Mouse (Mus musculus): Measurements from ENCODE around the gene Lpgat1. TPM values are rescaled to one million over a fixed set of nuclear protein-coding genes. Genes with fewer than 3 reads are reported as not detected.

Lpgat1 gene
- polyA plus RNA-seq, 1 experiment from 2014 or later, result 29.9 TPM

DNA sequence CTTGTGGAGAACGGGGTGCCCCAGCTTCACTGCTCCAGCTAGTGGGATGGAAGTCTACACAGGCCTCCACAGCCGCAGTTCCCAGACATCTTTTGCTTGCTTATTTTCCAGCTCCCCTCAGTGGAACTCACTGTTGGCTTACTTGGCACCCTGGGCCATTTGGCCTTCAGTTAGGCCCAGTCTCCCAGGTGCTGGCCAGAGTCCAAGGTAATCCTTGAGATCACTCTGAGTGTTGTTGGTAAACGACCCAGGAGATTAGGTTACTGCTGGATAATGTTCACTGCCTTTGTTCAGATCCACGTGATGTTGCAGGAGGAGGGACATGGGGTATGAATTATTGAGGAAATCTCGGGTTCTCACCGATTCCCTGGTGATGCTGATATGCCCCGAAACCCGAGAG, 75.4 kb downstream of the Lpgat1 start:
- Histone ChIP-seq H3K4me3 (no peak overlapping the region), H3K27me3 (no peaks in the 10 kb centered on the region), H3K4me1 (replicated peaks) (no peaks in the 10 kb centered on the region), H3K9ac (no peak overlapping the region), H3K27ac (replicated peaks) (no peak overlapping the region), H3K36me3 (no peaks in the 10 kb centered on the region), H3K9me3 (0 out of 2 replicates have a peak, but pooled peaks cover 6% of the 10 kb centered on the region), H3K4me2 (no peak overlapping the region)
- WGBS, result 76% methylated on average over 8 of the region's 8 CpGs
- no peak for ATAC-seq (ENCODE audit: low read depth)

DNA sequence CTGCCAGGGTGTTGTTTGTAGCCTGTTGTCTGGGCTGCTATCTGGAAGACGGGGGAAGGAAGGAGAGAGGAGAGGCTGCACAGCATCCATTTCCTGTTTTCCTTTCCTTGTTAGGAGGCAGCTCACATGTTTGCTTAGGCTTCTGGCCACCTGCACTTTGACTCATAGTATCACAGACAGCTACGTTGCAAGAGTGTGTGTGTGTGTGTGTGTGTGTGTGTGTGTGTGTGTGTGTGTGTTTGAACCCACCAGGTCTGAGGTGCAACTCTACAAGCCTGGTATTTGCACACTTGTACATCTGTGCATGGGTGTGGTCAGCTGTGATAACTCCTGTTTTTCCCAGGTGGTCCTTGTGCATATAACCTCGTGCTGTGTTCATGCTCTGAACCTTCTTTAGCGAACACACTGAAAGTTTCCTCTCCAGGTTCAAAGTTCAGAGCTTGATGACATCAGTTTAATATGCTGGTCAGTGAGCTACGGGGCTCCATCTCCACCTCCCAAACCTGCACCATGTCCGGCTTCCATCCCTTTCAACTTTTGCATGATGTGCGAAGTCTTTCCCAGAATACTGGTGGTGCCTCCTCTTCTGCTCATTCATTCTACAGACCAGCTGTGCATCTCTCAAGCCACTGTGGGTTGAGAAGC, 76.4 kb downstream of the Lpgat1 start:
- Histone ChIP-seq H3K9ac (no peak overlapping the region), H3K9me3 (0 out of 2 replicates have a peak, but pooled peaks cover 5% of the 10 kb centered on the region), H3K4me3 (no peak overlapping the region), H3K27ac (replicated peaks) (no peak overlapping the region), H3K27me3 (no peaks in the 10 kb centered on the region), H3K4me2 (no peak overlapping the region), H3K36me3 (no peaks in the 10 kb centered on the region), H3K4me1 (replicated peaks) (no peaks in the 10 kb centered on the region)
- 84% methylated on average over 7 of the region's 7 CpGs for WGBS
- ATAC-seq (ENCODE audit: low read depth), result no peak

DNA sequence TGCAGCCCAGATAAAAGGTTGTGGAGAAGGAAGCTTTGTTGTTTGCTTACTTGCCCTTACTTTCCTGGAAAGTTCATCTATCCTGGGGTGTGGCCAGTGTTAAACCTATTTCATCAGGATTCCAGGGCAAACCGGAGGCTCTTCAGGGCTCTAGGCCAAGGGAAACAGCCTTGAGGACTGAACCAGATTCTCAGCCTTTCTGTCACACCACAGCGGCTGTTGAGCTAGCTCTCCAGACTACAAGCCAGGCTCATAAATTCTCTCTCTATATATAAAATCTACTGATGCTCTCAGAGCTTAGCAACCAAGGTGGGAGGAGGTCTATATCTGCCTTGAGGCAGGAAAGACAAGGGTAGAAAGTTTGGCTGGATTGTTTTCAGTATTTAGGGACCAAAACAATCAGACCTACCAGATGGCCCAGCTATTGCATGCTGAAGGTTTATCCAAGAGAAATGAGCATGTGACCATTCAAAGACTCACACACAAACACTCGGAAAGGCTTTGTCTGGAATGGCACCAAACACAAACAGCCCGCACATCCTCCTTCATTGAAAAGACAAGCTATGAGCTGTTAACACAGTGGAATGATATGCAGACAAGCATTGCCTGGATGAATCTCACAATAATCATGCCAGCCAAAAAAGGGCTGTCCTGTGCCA, 78.7 kb downstream of the Lpgat1 start:
- WGBS, result 85% methylated on average over 4 of the region's 4 CpGs
- Histone ChIP-seq H3K27ac (replicated peaks) (no peak overlapping the region), H3K4me3 (no peak overlapping the region), H3K27me3 (no peaks in the 10 kb centered on the region), H3K9me3 (no peaks in the 10 kb centered on the region), H3K4me2 (no peak overlapping the region), H3K36me3 (no peaks in the 10 kb centered on the region), H3K9ac (no peak overlapping the region), H3K4me1 (replicated peaks) (no peaks in the 10 kb centered on the region)
- no peak for ATAC-seq (ENCODE audit: low read depth)

DNA sequence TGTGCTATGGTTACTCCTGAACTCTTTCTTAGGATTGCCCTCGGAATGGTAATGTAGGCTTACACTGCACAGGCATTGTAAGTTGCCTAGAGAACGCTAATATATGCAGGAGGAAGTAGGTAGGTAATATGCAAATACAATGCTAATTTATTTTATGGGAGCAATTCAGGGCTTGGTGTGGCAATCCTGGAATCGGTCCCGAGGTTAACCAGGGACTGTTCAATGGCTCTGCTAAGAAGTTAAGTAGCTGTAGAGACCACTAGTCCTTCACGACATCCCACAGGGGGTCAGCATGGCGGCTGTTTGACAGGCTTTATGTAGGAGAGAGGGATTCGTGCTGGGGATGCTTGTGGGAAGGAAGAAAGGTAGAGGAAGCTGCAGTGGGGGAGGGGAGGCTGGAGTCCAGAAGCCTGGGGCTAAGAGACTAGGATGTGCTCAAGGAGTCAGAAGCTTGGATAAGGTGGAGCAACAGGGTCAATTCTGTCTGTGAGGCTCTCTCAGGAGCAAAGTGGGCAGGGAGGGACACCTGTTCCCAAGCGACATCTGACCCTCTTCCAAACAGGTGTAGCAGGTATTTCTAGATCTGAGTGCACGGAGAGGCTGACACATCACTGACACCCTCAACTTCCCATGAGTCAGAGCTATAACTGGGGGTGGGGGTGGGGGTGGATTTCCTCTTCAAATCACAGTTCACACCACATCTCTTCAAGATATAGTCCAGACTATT, 84.6 kb downstream of the Lpgat1 start:
- Histone ChIP-seq H3K27ac (replicated peaks) (no peak overlapping the region), H3K4me2 (no peak overlapping the region), H3K4me1 (replicated peaks) (peaks cover 6% of the 10 kb centered on the region; the same call in 1 of the 2 replicates), H3K27me3 (no peaks in the 10 kb centered on the region), H3K9me3 (no peaks in the 10 kb centered on the region), H3K36me3 (no peaks in the 10 kb centered on the region), H3K9ac (no peak overlapping the region), H3K4me3 (no peak overlapping the region)
- 46% methylated on average over 9 of the region's 9 CpGs for WGBS
- ATAC-seq (ENCODE audit: low read depth), result no peak

DNA sequence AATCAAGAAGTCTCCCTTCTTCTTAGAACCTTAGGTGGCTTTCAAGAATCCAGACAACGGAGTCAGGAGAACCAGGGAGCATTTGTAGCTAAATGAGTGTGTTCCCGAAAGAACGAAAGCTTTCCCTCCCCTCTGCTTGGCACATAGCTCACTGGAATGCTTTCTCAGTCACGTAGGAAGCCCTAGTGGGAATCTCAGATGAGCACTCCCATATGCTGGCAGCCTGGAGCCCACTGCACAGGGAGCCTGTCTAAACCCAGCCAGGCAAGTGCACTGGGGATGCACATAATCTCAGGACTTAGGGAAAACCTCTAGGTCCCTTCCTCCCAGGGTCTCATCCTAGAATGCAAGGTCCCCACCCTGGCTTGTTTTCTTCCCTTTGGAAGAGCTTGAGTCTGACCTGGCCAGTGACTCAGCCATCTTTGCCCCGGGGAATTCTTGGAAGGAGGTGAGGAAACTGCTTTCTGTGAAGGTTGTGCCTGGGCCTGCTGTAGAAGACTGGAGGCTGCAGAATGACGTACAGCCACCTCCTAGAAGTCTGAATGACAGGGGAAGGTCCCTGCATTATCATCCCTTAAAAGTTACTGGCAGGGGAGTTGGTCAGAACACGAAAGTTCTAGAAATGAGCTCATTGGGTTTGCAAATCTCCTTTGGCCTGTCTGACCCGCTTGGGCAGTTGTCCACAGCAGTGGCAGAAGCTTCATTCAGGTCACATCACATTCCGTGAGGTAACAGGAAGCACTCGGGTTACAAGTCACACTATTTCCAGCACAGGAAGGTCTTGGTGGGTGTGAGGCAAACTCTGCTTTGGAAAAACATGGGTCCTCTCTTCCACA, 85.4 kb downstream of the Lpgat1 start:
- no peaks in the 10 kb centered on the region for H3K9me3 ChIP-seq
- no peak overlapping the region for H3K4me3 ChIP-seq
- H3K27ac ChIP-seq (replicated peaks), result no peak overlapping the region
- H3K27me3 ChIP-seq, result no peaks in the 10 kb centered on the region
- no peaks in the 10 kb centered on the region for H3K36me3 ChIP-seq
- WGBS, result 74% methylated on average over 10 of the region's 10 CpGs
- ATAC-seq (ENCODE audit: low read depth), result no peak
- peaks cover 6% of the 10 kb centered on the region; the same call in 1 of the 2 replicates for H3K4me1 ChIP-seq (replicated peaks)
- no peak overlapping the region for H3K4me2 ChIP-seq
- H3K9ac ChIP-seq, result no peak overlapping the region

DNA sequence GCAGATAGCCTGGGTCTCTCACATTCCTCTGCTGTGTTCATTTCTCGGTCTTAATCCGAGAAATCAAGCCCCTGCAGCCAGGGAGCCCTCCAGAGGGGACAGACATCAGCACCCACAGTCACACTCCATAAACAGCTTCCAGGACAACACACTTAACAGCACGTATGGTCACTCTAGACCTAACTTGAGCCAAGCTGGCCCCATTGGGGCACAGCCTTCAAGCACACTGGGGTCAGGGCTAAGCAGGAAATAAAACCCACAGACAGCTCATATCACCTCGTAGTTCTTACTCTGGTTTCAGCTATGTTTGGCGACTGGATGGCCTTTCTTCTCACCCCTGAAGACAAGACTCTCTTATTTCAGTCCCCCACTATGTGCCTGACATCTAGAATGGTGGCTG, 87.1 kb downstream of the Lpgat1 start:
- H3K4me2 ChIP-seq, result no peak overlapping the region
- H3K4me1 ChIP-seq (replicated peaks), result peaks cover 6% of the 10 kb centered on the region; the same call in 1 of the 2 replicates
- H3K27ac ChIP-seq (replicated peaks), result no peak overlapping the region
- 72% methylated on average over 5 of the region's 5 CpGs for WGBS
- ATAC-seq (ENCODE audit: low read depth), result no peak
- no peak overlapping the region for H3K9ac ChIP-seq
- H3K36me3 ChIP-seq, result no peaks in the 10 kb centered on the region
- H3K9me3 ChIP-seq, result no peaks in the 10 kb centered on the region
- H3K4me3 ChIP-seq, result no peak overlapping the region
- no peaks in the 10 kb centered on the region for H3K27me3 ChIP-seq

DNA sequence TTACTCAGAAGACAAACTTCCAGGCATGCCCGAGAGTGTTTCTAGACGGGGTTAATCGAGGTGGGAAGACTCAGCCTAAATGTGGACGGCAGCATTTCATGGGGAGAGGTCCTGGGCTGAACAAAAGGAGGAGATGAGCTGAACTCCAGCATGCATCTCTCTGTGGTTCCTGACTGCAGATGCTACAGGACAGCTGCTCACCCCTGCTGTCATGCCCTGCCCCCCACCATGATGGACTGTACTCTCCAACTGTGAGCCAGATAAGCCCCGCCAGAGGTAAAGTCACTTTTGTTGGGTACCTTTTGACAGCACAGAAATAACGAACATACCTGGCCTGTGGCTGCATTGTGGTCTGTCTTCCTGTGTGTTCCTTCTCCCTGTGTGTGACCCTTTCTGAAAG, 88.2 kb downstream of the Lpgat1 start:
- H3K9me3 ChIP-seq, result no peaks in the 10 kb centered on the region
- H3K4me2 ChIP-seq, result no peak overlapping the region
- no peak overlapping the region for H3K27ac ChIP-seq (replicated peaks)
- ATAC-seq (ENCODE audit: low read depth), result no peak
- 81% methylated on average over 6 of the region's 6 CpGs for WGBS
- H3K4me3 ChIP-seq, result no peak overlapping the region
- H3K9ac ChIP-seq, result no peak overlapping the region
- H3K27me3 ChIP-seq, result no peaks in the 10 kb centered on the region
- peaks cover 6% of the 10 kb centered on the region; the same call in 1 of the 2 replicates for H3K4me1 ChIP-seq (replicated peaks)
- no peaks in the 10 kb centered on the region for H3K36me3 ChIP-seq

DNA sequence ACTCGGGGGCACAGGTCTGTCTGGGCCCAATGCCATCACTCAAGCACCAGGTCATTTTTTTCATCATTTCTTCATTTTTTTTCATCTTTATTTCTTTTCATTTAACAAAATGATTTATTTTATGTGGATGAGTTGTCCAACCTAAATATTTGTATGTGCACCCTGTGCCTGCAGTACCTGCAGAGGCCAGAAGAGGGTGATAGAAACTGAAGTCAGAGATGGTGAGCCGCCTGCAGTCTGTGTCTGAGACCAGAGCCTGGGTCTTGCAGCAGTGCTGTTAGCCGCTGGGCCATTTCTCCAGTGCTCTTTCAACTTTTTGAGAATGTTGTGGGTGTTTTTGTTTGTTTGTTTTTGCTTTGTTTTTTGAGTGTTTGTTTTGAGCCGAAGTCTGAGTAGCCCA, 89.1 kb downstream of the Lpgat1 start:
- no peaks in the 10 kb centered on the region for H3K9me3 ChIP-seq
- no peak overlapping the region for H3K9ac ChIP-seq
- H3K27me3 ChIP-seq, result no peaks in the 10 kb centered on the region
- no peak overlapping the region for H3K4me2 ChIP-seq
- no peaks in the 10 kb centered on the region for H3K36me3 ChIP-seq
- no peak overlapping the region for H3K27ac ChIP-seq (replicated peaks)
- peaks cover 6% of the 10 kb centered on the region; the same call in 1 of the 2 replicates for H3K4me1 ChIP-seq (replicated peaks)
- 91% methylated on average over 4 of the region's 4 CpGs for WGBS
- ATAC-seq (ENCODE audit: low read depth), result no peak
- H3K4me3 ChIP-seq, result no peak overlapping the region

DNA sequence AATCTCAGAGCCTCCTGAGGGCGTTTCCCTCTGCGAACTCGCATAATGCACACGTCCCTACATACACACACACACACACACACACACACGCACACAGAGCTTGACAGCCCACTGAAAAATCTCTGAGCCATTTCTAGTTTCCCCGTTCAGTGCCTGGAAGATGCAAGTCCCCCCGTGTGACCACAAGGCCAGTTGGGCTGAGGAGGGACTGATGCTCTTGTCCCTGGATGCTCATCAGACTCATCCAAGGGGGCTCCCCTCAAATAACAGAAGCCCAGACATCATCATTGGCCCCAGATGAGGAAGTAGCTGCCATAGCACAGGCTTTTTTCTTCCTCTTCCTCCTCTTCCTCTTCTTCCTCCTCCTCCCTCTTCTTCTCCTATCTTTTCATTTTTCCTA, 90.3 kb downstream of the Lpgat1 start:
- H3K9ac ChIP-seq, result no peak overlapping the region
- no peak for ATAC-seq (ENCODE audit: low read depth)
- 86% methylated on average over 7 of the region's 7 CpGs for WGBS

DNA sequence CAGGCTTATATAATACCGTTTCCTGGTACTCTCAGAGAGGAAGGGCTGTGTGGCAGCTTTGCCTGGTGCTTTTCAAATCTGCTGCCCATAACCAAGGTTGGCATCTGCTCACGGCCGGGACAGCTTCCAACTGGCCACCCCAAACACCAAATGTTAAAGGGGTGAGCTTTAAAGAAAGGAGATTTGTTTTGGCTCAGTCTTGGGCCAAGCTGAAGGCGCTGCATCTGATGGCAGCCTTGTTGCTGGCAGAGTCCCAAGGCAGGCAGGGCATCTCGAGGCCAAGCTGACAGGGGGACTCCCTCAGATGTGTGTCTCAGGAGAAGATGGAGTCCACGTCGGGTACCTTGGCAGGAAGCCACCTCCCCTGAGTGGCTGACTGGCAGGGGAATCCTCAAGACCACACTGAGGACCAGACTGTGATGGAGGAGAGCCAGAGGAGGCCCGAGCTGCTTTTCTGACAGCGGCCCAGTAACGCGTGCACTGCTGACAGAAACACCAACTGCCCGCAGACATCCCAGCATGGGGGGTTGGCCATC, 91.1 kb downstream of the Lpgat1 start:
- Histone ChIP-seq H3K27me3 (no peaks in the 10 kb centered on the region), H3K27ac (replicated peaks) (0 out of 2 replicates have a peak overlapping the region, but pooled peaks have one; percentile 5), H3K9ac (no peak overlapping the region), H3K36me3 (no peaks in the 10 kb centered on the region), H3K4me2 (no peak overlapping the region), H3K9me3 (no peaks in the 10 kb centered on the region), H3K4me1 (replicated peaks) (no peaks in the 10 kb centered on the region), H3K4me3 (no peak overlapping the region)
- ATAC-seq (ENCODE audit: low read depth), result peak; percentile 91
- WGBS, result 67% methylated on average over 12 of the region's 12 CpGs

More for the DNA sequence above, 90.3 kb downstream of the Lpgat1 start:
- H3K4me2 ChIP-seq, result no peak overlapping the region
- H3K9me3 ChIP-seq, result no peaks in the 10 kb centered on the region
- no peaks in the 10 kb centered on the region for H3K27me3 ChIP-seq
- no peak overlapping the region for H3K27ac ChIP-seq (replicated peaks)
- no peaks in the 10 kb centered on the region for H3K36me3 ChIP-seq
- H3K4me3 ChIP-seq, result no peak overlapping the region
- H3K4me1 ChIP-seq (replicated peaks), result no peaks in the 10 kb centered on the region

DNA sequence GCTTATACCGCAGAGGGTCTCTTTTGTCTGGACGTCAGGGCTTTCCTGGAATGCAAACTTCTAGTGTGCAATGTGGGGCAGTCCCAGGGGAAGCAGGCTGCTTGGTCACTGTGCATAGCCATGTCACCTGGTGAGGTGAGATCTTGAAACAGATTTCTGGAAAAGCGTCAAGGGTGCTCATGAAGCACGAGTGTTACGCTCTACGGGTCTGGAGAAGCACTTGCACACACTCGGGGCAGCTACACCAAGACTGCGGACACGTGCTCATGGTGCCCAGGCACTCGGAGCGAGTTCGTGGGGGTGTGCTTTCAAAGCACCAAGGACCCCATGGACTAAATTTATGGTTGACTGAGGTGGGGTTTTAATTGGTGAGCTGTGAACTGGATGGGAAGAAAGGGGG, 94.1 kb downstream of the Lpgat1 start:
- Histone ChIP-seq H3K4me3 (no peak overlapping the region), H3K27ac (replicated peaks) (no peak overlapping the region), H3K27me3 (no peaks in the 10 kb centered on the region), H3K36me3 (no peaks in the 10 kb centered on the region), H3K4me2 (no peak overlapping the region), H3K9me3 (no peaks in the 10 kb centered on the region), H3K9ac (no peak overlapping the region), H3K4me1 (replicated peaks) (no peaks in the 10 kb centered on the region)
- 90% methylated on average over 12 of the region's 12 CpGs for WGBS
- ATAC-seq (ENCODE audit: low read depth), result no peak
